Mouse (Mus musculus): ENCODE measurements around the gene Ptpn12.

DNA sequence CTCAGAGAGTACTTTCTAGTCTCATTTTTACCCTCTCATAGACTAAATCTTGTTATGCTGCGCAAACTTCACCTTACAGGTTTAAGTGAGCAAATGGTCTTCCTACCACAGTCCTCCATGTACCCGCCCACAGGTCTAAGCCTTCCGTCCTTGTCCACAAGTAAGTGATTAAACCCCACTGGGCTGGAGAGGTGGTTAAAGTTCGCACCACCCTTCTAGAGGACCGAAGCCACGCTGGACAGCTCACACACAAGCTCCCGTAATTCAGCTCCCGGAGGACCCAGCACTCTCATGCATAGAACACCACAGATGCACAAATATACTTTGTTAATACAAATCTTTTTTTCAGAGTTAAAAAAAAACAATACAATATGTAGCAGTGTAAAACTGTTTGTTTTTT is 69.4 kb downstream of the Ptpn12 start:
- no peak for TF ChIP-seq POLR2A (IDR thresholded peaks at IDR 0.05; ENCODE audit: low read depth, low read length)
- no peak for TF ChIP-seq CTCF (IDR thresholded peaks at IDR 0.05; ENCODE audit: extremely low read depth, insufficient read length, insufficient replicate concordance, low read depth, low read length)
